Mouse (Mus musculus): ENCODE data around the gene Gm43720.

Gm43720 gene

GRCm38 (mm10) chr5:138279585-138280424 lies at the start of gene Gm43720, which contains the start of the genes Gpc2 and Stag3:
TSS of gene Gm43720 (minus strand) at chr5:138279958.
TSS of gene Gpc2 (minus strand) at chr5:138280005.
TSS of gene Stag3 (plus strand) at chr5:138280240.
- peak; percentile 95 for DNase-seq (ENCODE audit: low read depth)

GRCm38 (mm10) chr5:138312795-138313194 lies 33.0 kb upstream of the Gm43720 start:
- DNase-seq (ENCODE audit: low read depth): no peak

- DNase-seq (ENCODE audit: low read depth): no peak
Measured at GRCm38 (mm10) chr5:138299613-138300012, 19.9 kb upstream of the Gm43720 start.

- DNase-seq (ENCODE audit: low read depth): no peak
Measured at GRCm38 (mm10) chr5:138294158-138294557, 14.4 kb upstream of the Gm43720 start.

GRCm38 (mm10) chr5:138291638-138292037 lies 11.9 kb upstream of the Gm43720 start:
- no peak for DNase-seq (ENCODE audit: low read depth)

GRCm38 (mm10) chr5:138287861-138288260 lies 8.1 kb upstream of the Gm43720 start:
- peak; percentile 63 for DNase-seq (ENCODE audit: low read depth)

GRCm38 (mm10) chr5:138283540-138283939 lies 3.8 kb upstream of the Gm43720 start:
- peak; percentile 45 for DNase-seq (ENCODE audit: low read depth)

- no peak for DNase-seq (ENCODE audit: low read depth)
Measured at GRCm38 (mm10) chr5:138281798-138282197, 2.0 kb upstream of the Gm43720 start.

GRCm38 (mm10) chr5:138280829-138281228 lies 1.1 kb upstream of the Gm43720 start:
- DNase-seq (ENCODE audit: low read depth): peak; percentile 29

GRCm38 (mm10) chr5:138280425-138280768 lies 639 bp upstream of the Gm43720 start:
- DNase-seq (ENCODE audit: low read depth): no peak

- no peak for DNase-seq (ENCODE audit: low read depth)
Measured at GRCm38 (mm10) chr5:138277994-138278393, 1.8 kb downstream of the Gm43720 start.

GRCm38 (mm10) chr5:138275216-138276050 lies 4.3 kb downstream of the Gm43720 start:
- no peak for DNase-seq (ENCODE audit: low read depth)

GRCm38 (mm10) chr5:138274186-138274585 lies 5.6 kb downstream of the Gm43720 start:
- DNase-seq (ENCODE audit: low read depth): no peak

- no peak for DNase-seq (ENCODE audit: low read depth)
Measured at GRCm38 (mm10) chr5:138272409-138272923, 7.3 kb downstream of the Gm43720 start, which contains the start of gene Gal3st4. TSS of gene Gal3st4 (minus strand) at chr5:138272840.

- DNase-seq (ENCODE audit: low read depth): no peak
Measured at GRCm38 (mm10) chr5:138271232-138271631, 8.5 kb downstream of the Gm43720 start.

GRCm38 (mm10) chr5:138268980-138269379 lies 10.8 kb downstream of the Gm43720 start:
- no peak for DNase-seq (ENCODE audit: low read depth)

- no peak for DNase-seq (ENCODE audit: low read depth)
Measured at GRCm38 (mm10) chr5:138267114-138267513, 12.6 kb downstream of the Gm43720 start.

GRCm38 (mm10) chr5:138265712-138266111 lies 14.0 kb downstream of the Gm43720 start:
- DNase-seq (ENCODE audit: low read depth): no peak

- DNase-seq (ENCODE audit: low read depth): no peak
Measured at GRCm38 (mm10) chr5:138264207-138264578, 15.6 kb downstream of the Gm43720 start.

GRCm38 (mm10) chr5:138263260-138264206 lies 16.2 kb downstream of the Gm43720 start, which contains the start of gene BC037034:
TSS of gene BC037034 (minus strand) at chr5:138264033.
- DNase-seq (ENCODE audit: low read depth): peak; percentile 98

- DNase-seq (ENCODE audit: low read depth): no peak
Measured at GRCm38 (mm10) chr5:138262582-138263240, 17.0 kb downstream of the Gm43720 start.

All from induced T-regulatory cell, adult 2 months (primary cell).